Mouse (Mus musculus): ENCODE results near the gene Fam219a. TPM values are rescaled to one million over a fixed set of nuclear protein-coding genes. Genes with fewer than 3 reads are reported as not detected.

Fam219a gene
- polyA plus RNA-seq, 1 experiment: 1.7 TPM

GRCm38 (mm10) chr4:41513714-41514113 is 55.6 kb downstream of the Fam219a start:
- Histone ChIP-seq H3K27me3 (ENCODE audit: control insufficient read depth, insufficient read depth, insufficient read length) (peaks cover 28% of the 10 kb centered on the region), H3ac (ENCODE audit: control insufficient read depth, insufficient read length, low read depth) (no peak overlapping the region), H3K4me3 (ENCODE audit: insufficient read depth, poor library complexity, severe bottlenecking) (no peak overlapping the region), H3K79me3 (ENCODE audit: low read depth) (no peaks in the 10 kb centered on the region), H3K79me2 (ENCODE audit: control insufficient read depth, insufficient read depth) (no peaks in the 10 kb centered on the region), H3K36me3 (ENCODE audit: control insufficient read depth, insufficient read depth) (no peaks in the 10 kb centered on the region)
- TF ChIP-seq MAX (IDR thresholded peaks at IDR 0.05): no peak
- no peak for TF ChIP-seq CEBPB (IDR thresholded peaks at IDR 0.05; ENCODE audit: low read depth)
- TF ChIP-seq FOSL1 (IDR thresholded peaks at IDR 0.05; ENCODE audit: insufficient read depth, low read length, poor library complexity, severe bottlenecking): no peak
- TF ChIP-seq MYOG (IDR thresholded peaks at IDR 0.05; ENCODE audit: control insufficient read depth, extremely low read depth, insufficient read length): no peak
- no peak for TF ChIP-seq USF1 (IDR thresholded peaks at IDR 0.05; ENCODE audit: low read depth)
- TF ChIP-seq CTCF (IDR thresholded peaks at IDR 0.05; ENCODE audit: control insufficient read depth, insufficient read depth, insufficient read length): no peak
- TF ChIP-seq MYOD1 (IDR thresholded peaks at IDR 0.05; ENCODE audit: control insufficient read depth, insufficient read length, low read depth): no peak

GRCm38 (mm10) chr4:41513309-41513708 is 56.0 kb downstream of the Fam219a start:
- Histone ChIP-seq H3K36me3 (ENCODE audit: control insufficient read depth, insufficient read depth) (no peaks in the 10 kb centered on the region), H3K79me3 (ENCODE audit: low read depth) (no peaks in the 10 kb centered on the region), H3K27me3 (ENCODE audit: control insufficient read depth, insufficient read depth, insufficient read length) (peaks cover 27% of the 10 kb centered on the region), H3K4me3 (ENCODE audit: insufficient read depth, poor library complexity, severe bottlenecking) (no peak overlapping the region), H3K79me2 (ENCODE audit: control insufficient read depth, insufficient read depth) (no peaks in the 10 kb centered on the region), H3ac (ENCODE audit: control insufficient read depth, insufficient read length, low read depth) (no peak overlapping the region)
- TF ChIP-seq FOSL1 (IDR thresholded peaks at IDR 0.05; ENCODE audit: insufficient read depth, low read length, poor library complexity, severe bottlenecking): no peak
- no peak for TF ChIP-seq USF1 (IDR thresholded peaks at IDR 0.05; ENCODE audit: low read depth)
- TF ChIP-seq CTCF (IDR thresholded peaks at IDR 0.05; ENCODE audit: control insufficient read depth, insufficient read depth, insufficient read length): no peak
- TF ChIP-seq MAX (IDR thresholded peaks at IDR 0.05): no peak
- TF ChIP-seq MYOG (IDR thresholded peaks at IDR 0.05; ENCODE audit: control insufficient read depth, extremely low read depth, insufficient read length): no peak
- TF ChIP-seq CEBPB (IDR thresholded peaks at IDR 0.05; ENCODE audit: low read depth): no peak

- no peak for TF ChIP-seq CEBPB (IDR thresholded peaks at IDR 0.05; ENCODE audit: low read depth)
- no peak for TF ChIP-seq MYOD1 (IDR thresholded peaks at IDR 0.05; ENCODE audit: control insufficient read depth, insufficient read length, low read depth)
- no peak for TF ChIP-seq USF1 (IDR thresholded peaks at IDR 0.05; ENCODE audit: low read depth)
- TF ChIP-seq CTCF (IDR thresholded peaks at IDR 0.05; ENCODE audit: control insufficient read depth, insufficient read depth, insufficient read length): no peak
- TF ChIP-seq MYOG (IDR thresholded peaks at IDR 0.05; ENCODE audit: control insufficient read depth, extremely low read depth, insufficient read length): no peak
- no peak for TF ChIP-seq FOSL1 (IDR thresholded peaks at IDR 0.05; ENCODE audit: insufficient read depth, low read length, poor library complexity, severe bottlenecking)
- TF ChIP-seq MAX (IDR thresholded peaks at IDR 0.05): no peak
- Histone ChIP-seq H3K79me3 (ENCODE audit: low read depth) (no peaks in the 10 kb centered on the region), H3ac (ENCODE audit: control insufficient read depth, insufficient read length, low read depth) (no peak overlapping the region), H3K79me2 (ENCODE audit: control insufficient read depth, insufficient read depth) (no peaks in the 10 kb centered on the region), H3K27me3 (ENCODE audit: control insufficient read depth, insufficient read depth, insufficient read length) (peaks cover 18% of the 10 kb centered on the region), H3K36me3 (ENCODE audit: control insufficient read depth, insufficient read depth) (no peaks in the 10 kb centered on the region), H3K4me3 (ENCODE audit: insufficient read depth, poor library complexity, severe bottlenecking) (no peak overlapping the region)
Observed at GRCm38 (mm10) chr4:41507998-41508397, 61.3 kb downstream of the Fam219a start.

- Histone ChIP-seq H3K79me3 (ENCODE audit: low read depth) (no peaks in the 10 kb centered on the region), H3ac (ENCODE audit: control insufficient read depth, insufficient read length, low read depth) (peak overlapping the region; percentile 7), H3K36me3 (ENCODE audit: control insufficient read depth, insufficient read depth) (no peaks in the 10 kb centered on the region), H3K4me3 (ENCODE audit: insufficient read depth, poor library complexity, severe bottlenecking) (no peak overlapping the region), H3K79me2 (ENCODE audit: control insufficient read depth, insufficient read depth) (no peaks in the 10 kb centered on the region), H3K27me3 (ENCODE audit: control insufficient read depth, insufficient read depth, insufficient read length) (peaks cover 18% of the 10 kb centered on the region)
- no peak for TF ChIP-seq MAX (IDR thresholded peaks at IDR 0.05)
- TF ChIP-seq MYOD1 (IDR thresholded peaks at IDR 0.05; ENCODE audit: control insufficient read depth, insufficient read length, low read depth): no peak
- no peak for TF ChIP-seq FOSL1 (IDR thresholded peaks at IDR 0.05; ENCODE audit: insufficient read depth, low read length, poor library complexity, severe bottlenecking)
- TF ChIP-seq USF1 (IDR thresholded peaks at IDR 0.05; ENCODE audit: low read depth): no peak
- TF ChIP-seq MYOG (IDR thresholded peaks at IDR 0.05; ENCODE audit: control insufficient read depth, extremely low read depth, insufficient read length): no peak
- no peak for TF ChIP-seq CEBPB (IDR thresholded peaks at IDR 0.05; ENCODE audit: low read depth)
Observed at GRCm38 (mm10) chr4:41507326-41507924, 61.9 kb downstream of the Fam219a start.

GRCm38 (mm10) chr4:41506906-41507305 is 62.4 kb downstream of the Fam219a start:
- H3ac ChIP-seq (ENCODE audit: control insufficient read depth, insufficient read length, low read depth): peak overlapping the region; percentile 7
- no peaks in the 10 kb centered on the region for H3K36me3 ChIP-seq (ENCODE audit: control insufficient read depth, insufficient read depth)
- TF ChIP-seq CEBPB (IDR thresholded peaks at IDR 0.05; ENCODE audit: low read depth) (no peak), MYOD1 (IDR thresholded peaks at IDR 0.05; ENCODE audit: control insufficient read depth, insufficient read length, low read depth) (no peak), MYOG (IDR thresholded peaks at IDR 0.05; ENCODE audit: control insufficient read depth, extremely low read depth, insufficient read length) (no peak)
- no peaks in the 10 kb centered on the region for H3K79me2 ChIP-seq (ENCODE audit: control insufficient read depth, insufficient read depth)
- H3K79me3 ChIP-seq (ENCODE audit: low read depth): no peaks in the 10 kb centered on the region
- peaks cover 18% of the 10 kb centered on the region for H3K27me3 ChIP-seq (ENCODE audit: control insufficient read depth, insufficient read depth, insufficient read length)
- no peak overlapping the region for H3K4me3 ChIP-seq (ENCODE audit: insufficient read depth, poor library complexity, severe bottlenecking)

- H3K79me2 ChIP-seq (ENCODE audit: control insufficient read depth, insufficient read depth): no peaks in the 10 kb centered on the region
- H3K79me3 ChIP-seq (ENCODE audit: low read depth): no peaks in the 10 kb centered on the region
- H3K27me3 ChIP-seq (ENCODE audit: control insufficient read depth, insufficient read depth, insufficient read length): peaks cover 18% of the 10 kb centered on the region
- H3K4me3 ChIP-seq (ENCODE audit: insufficient read depth, poor library complexity, severe bottlenecking): no peak overlapping the region
- no peaks in the 10 kb centered on the region for H3K36me3 ChIP-seq (ENCODE audit: control insufficient read depth, insufficient read depth)
- TF ChIP-seq MYOG (IDR thresholded peaks at IDR 0.05; ENCODE audit: control insufficient read depth, extremely low read depth, insufficient read length) (no peak), USF1 (IDR thresholded peaks at IDR 0.05; ENCODE audit: low read depth) (no peak), FOSL1 (IDR thresholded peaks at IDR 0.05; ENCODE audit: insufficient read depth, low read length, poor library complexity, severe bottlenecking) (no peak), CTCF (IDR thresholded peaks at IDR 0.05; ENCODE audit: control insufficient read depth, insufficient read depth, insufficient read length) (no peak), CEBPB (IDR thresholded peaks at IDR 0.05; ENCODE audit: low read depth) (no peak), MYOD1 (IDR thresholded peaks at IDR 0.05; ENCODE audit: control insufficient read depth, insufficient read length, low read depth) (no peak), MAX (IDR thresholded peaks at IDR 0.05) (no peak)
- H3ac ChIP-seq (ENCODE audit: control insufficient read depth, insufficient read length, low read depth): no peak overlapping the region
Observed at GRCm38 (mm10) chr4:41506156-41506555, 63.2 kb downstream of the Fam219a start.

All from C2C12 (cell line).